Mouse (Mus musculus): Measurements from ENCODE around the gene Kcnq5.

Gene Kcnq5
- long read RNA-seq, experiment 1: 0 reads
- long read RNA-seq, experiment 2: 0 reads

DNA sequence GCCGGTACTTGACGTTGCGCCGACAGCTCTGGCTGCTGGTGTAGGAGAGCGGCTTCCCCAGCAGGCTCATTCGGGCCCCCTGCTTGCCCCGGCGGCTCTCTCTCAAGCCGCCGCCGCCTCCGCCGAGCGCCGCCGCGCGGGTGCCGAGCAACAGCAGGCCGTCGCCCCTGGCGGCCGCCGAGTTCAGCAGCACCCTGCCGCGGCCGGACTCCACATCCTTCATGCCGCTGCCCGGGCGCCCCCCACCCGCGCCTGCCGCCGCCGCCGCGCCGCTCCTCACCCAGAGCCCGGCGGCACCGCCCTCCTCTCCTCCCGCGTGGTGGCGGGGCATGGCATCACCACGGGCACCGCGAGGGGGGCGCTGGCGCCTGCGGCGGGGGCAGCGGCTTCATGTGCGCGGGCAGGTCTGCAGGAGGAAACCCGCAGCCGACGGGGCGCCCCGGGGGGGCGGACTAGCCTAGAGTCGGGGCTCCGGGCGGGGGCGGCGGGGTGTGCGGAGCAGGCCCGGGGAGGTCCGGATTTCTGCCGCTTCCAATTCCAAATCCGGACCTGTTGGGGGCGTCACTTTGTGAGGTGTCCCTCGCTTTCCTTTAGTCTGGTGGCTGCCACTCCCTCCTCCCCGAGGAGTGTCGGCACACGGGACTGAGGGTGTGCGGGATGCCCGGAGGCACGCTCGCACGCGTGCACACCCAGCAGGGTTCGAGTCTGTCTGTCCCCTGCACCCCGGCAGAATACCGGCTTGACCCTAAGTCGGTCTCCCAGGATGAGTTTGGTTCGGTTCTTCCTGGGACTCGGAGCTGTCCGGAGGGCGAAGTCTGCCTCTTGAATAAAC, at the start of gene Kcnq5:
TSS of gene Kcnq5 (minus strand) at position 692 of the 832 bp plus-strand sequence.
- intact Hi-C loops (cut with DNase I): no loop called here

DNA sequence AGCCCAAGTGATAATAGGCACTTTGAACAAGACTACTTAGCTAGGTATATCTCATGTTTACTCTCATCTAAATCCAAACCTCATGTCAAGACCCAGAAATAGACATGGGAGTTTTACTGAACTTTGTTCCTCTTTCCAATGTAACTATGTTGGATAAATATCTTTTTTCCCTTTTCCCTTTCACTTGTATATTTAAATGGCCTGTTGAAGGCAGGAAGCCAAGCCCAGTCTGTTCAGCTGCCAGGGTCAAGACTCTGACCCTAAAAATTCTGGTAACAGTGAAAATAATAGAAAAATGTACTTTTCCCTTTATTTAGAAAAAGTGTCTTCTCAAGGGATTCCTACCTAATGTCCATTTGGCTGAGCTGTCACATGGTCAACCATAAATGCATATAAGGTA, 18.0 kb upstream of the Kcnq5 start:
- intact Hi-C loops (cut with DNase I): no loop called here

DNA sequence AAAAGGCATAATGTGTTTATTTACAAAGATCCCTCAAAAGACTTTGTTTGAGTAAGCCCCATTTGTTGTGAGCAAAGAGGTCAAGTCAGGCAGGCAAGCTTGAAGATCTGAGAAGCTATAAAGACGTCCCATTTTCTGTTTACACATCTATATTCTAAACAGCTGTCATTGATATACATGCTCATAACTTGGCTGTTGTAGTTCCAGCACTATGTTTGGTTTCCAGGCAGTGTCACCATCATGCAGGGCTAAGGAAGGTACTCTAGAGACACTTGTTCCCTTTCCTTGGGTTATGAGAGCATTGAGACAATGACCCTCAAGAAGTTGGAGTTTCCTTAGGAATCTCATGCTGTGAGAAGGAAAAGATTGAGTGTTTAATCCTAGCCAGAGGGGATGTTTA, 17.6 kb upstream of the Kcnq5 start:
- intact Hi-C loops (cut with DNase I): no loop called here

DNA sequence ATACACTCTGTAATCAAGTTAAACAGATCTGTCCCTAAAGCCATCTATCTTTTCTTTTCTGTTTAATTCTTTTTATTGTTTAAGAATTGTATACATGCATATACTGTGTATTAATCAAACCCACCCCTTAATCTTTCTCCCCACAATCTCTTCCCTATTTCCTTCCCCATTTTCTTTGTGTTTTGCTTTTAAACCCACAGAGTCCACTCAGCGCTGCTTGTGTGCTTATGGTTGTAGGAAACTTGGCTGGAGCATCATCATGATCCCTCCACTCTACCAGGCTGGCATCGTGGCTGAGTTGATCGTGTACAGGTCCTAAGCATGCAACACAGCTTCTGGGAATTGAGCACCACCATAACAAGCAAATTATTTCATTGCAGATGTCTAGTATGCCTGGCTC, 12.3 kb upstream of the Kcnq5 start:
- intact Hi-C loops (cut with DNase I): no loop called here

DNA sequence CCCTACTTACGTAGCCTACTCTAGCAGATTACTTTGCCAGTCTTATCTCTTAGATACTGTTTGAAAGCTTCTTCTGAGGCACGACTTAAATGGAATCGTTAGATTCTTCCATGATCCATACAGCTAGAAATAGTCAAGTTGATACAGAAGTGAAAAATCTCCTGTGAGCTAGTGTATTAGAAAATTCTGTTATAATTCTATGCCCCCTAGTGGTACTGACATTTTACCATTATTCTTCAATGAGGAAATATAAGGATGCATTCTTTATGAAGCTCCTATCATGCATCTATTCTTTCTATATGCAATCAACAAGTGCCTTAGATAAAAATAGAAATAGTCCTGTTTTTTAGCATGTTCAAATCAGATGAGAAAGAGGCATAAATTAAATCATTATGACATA, 5.4 kb upstream of the Kcnq5 start:
- intact Hi-C loops (cut with DNase I): loop anchor here (5.0 kb wide), 2 partner anchors 510 to 555 kb away; no protein-coding TSS in a partner anchor

DNA sequence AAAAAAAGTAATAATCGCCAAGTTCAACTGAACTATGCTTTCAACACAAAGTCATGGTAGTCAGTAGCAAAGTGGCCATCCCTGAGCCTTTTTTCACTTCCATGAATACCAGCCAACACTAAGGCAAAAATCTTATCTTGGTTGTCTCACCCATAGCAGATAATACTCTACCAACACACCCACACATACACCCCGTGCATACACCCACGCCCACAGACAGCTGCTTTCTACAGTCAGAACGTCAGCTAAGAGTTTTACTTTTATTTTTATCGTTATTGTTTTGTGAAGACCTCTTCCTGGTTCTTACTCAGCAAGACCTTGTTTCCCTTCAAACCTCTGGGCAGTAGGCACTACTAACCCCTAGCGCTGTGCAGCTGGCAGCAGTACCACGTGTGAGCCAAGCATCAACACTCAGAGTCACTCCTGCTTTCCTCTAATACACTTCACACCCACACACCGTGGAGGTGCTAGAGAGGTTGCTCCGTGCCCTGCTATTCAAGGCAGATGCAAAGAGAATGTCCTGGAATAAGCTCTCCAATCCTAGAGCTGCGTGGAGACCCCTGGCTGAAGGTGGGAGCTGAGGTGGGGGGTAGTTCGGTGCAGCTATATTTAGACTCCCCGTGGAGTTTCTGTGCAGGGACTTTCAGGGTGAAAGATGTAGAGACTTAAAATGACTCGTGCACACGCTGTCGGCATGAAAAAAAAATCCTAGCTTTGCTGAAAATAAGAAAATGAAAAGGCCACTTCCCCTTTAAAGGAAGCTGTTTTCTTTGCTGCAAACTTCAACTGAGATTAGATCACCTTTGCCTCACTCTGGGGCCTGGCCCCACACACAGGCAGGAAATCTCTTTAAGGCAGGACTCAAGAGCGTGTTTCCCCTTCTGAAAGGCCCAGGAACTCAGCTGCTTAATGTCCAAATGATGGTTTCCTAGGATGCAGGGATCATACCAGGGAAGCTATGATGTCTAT, 1.4 kb upstream of the Kcnq5 start:
- intact Hi-C loops (cut with DNase I): no loop called here

DNA sequence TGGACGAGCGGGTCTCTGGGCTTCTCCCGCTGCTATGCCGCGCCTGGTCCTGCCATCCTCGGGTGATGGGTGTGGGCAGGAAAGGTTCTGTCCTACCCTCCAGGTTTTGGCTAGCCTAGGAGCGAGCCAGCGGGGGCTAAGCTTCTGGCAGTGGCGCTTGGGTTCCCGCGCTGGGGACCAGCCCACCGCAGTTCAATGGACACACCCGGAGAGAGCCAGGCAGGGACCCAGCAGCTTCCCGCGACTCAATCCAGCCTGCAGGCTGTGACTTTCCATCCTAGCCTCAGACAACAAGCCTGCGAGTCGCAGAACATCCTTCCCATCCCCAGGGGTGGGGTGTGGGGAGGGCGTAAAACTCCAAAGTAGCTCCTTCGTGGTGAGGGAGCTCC, 335 bp upstream of the Kcnq5 start:
- intact Hi-C loops (cut with DNase I): no loop called here

DNA sequence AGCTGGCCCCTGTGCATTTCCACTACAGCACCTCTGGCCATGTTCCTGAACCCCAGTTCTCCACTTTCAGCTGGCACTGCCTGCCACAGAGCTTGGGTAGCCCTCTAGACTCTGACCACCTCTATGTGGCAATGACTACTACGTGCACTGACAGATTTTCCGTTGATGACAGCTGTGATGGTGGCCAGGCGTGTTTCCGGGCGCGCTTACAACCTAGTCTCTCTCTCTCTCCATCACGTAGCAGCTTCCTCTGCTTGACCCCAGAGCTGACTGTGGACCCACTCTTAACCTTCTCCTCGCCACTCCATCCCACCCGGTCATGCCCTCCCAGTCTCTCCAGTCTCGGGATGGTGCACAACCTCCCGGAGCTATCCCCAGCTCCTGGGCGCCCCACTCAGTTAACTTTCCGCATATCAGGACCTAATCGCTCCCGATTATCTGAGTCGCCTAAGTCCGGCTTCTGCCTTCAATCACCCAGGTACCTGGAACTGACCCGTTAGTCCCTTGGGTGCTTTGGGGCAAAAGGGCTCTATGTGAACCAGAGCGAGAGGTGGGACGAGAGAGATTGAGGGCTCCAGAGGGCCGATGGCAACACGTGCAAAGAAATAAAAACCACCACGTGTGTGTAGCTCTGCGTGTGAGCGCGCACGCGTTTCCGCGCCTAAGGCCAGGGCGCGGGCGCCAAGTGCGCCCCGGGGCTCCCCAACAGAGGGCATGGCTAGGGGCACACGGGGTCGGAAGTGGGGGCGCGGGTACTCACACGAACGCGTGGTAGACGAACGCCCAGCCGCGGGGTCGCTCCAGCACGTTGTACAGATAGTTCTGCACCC, 1.1 kb downstream of the Kcnq5 start:
- intact Hi-C loops (cut with DNase I): no loop called here

DNA sequence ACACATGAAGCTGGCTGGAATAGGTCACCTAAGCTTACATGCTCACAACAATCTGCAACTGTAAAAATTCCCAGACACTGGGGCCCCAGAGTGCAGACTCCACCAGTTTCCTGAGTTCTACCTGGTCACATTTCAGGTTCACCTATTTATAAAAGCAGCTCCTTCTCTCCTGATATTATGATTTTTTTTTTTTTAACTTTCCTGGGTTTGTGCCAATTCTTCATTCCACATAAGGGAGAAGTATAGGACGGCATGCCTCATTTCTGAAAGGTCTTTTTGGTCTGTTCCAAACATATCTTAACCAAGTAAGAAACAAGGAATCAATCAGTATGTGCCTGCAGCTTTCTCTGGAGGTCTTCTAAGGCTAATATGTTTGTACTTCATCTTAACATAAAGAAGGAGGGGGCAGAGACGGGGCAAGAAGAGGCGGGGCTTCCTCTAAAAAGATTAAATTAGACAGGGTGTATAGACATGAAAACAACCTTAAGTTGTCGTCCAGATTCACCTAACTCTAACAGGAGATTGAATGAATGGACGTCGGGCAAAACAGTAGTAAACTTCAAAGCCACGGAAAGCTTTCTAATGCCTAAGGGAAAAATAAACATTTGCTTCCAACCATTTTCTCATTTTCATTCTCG, 2.0 kb downstream of the Kcnq5 start:
- intact Hi-C loops (cut with DNase I): no loop called here

DNA sequence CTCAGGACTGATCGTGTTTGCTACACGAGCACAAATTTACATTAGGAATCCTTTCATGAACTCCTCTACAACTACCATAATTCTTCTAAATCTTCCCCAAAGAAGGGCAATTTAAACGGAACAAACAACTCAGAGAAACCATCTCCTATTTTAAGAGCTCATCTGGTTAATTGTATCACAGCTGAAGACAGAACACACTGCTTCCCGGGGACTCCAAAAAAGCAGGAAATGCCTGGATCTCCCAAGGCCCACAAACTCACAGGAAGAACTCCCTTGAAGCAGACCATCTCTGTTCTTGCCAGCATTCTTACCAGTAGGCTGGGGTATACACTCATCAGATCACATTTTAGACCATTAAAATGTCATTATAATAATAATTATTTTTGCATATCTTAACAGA, 3.7 kb downstream of the Kcnq5 start:
- intact Hi-C loops (cut with DNase I): no loop called here

DNA sequence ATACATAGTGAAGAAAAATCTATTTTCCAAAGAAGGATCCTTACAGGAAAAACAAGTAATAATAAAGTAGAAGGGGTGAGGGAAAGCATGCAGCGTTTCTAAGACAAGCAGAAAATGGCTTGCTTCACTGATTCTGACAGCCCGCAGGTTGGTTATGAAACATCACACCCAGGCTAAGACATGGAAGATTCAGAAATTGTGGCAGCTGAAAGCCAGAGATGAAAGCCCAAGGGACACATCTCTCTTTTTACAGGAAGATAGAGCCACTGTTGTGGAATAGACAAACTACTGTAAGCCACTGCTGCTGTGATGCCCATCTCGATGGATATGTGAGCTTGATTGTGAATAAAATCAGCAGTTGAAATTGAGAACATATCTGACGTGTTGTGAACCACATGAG, 20.9 kb downstream of the Kcnq5 start:
- intact Hi-C loops (cut with DNase I): no loop called here

DNA sequence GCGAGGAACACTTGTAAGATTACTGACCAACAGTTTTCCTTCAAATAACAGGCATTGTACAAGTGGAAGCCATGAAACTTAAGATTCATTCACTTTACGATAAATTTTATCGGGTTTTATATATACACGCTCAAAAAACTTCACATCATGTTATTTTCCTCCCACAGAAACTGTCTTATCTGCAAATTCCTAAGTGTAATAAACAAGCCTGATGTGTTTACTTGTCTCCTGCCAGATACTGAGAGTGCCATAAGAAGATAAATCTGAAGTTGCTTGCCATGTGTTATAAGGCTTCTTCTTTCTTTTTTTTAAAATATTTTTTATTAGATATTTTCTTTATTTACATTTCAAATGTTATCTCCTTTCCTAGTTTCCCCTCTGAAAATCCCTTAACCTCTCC, 34.6 kb downstream of the Kcnq5 start:
- intact Hi-C loops (cut with DNase I): no loop called here

DNA sequence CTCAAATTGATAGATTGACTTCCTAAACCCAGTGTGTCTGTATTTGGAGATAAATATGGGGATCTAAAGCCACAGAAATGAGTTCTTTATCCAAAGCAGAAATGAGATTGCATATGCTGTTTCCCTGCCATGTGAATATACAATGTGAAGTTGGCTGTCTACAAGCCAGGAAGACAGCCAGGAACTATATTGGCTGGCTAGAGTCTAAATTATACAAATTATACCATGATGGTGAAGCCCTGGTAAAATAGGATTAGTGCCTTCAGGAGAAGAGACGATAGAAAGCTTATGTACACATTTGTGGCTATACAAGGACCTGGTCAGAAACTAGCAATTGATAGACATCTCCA, 38.5 kb downstream of the Kcnq5 start:
- intact Hi-C loops (cut with DNase I): no loop called here

DNA sequence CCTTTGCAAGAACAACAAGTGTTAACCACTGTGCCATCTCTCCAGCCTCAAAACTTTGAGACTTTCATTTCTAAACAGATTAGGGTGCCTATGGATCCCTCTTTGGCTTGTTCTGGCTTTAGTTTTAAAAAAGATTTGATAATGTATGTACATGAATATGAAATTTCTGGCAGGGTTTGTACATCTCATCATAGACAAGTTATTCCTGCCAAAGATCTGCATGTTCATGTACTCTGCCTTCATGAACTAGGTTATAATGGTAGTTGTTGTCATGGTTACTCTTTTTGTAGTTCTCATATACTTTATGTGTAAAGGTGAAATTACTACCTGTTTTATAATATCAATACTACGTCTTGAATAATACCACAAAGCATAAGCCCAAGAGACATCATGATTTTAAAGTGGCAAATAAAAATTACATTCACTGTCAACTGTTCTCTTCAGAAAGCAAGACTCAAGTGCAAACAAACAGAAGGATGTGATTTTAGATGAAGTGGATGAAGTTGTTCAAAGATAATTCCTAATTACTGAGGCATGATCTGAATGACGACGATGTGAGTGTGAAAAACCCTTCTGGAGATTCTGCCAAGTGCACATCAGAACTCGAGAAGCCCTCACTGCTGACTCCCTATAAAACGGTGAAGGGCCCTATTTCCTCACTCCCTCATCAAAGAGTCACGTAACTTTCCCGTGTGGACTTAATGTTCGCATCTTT, 39.0 kb downstream of the Kcnq5 start:
- intact Hi-C loops (cut with DNase I): no loop called here

DNA sequence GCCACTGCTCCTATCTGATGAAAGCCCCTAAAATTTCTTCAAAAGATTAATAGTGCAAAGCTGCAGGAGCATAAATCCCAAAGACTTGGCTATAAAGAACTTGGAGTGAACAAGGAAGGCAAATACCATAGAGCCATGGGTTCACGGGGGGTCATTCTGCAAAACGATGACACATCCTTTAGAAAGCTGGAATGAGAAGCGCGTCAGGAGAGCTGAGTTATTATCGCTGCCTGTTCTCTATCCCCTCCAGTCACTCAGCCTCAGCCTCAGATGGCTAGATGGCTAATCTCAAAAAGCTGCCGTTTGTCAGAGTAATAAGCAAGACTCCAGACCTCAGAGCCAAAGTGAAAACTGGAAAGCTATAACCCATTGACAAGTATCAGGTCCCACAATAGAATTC, 42.5 kb downstream of the Kcnq5 start:
- intact Hi-C loops (cut with DNase I): no loop called here

DNA sequence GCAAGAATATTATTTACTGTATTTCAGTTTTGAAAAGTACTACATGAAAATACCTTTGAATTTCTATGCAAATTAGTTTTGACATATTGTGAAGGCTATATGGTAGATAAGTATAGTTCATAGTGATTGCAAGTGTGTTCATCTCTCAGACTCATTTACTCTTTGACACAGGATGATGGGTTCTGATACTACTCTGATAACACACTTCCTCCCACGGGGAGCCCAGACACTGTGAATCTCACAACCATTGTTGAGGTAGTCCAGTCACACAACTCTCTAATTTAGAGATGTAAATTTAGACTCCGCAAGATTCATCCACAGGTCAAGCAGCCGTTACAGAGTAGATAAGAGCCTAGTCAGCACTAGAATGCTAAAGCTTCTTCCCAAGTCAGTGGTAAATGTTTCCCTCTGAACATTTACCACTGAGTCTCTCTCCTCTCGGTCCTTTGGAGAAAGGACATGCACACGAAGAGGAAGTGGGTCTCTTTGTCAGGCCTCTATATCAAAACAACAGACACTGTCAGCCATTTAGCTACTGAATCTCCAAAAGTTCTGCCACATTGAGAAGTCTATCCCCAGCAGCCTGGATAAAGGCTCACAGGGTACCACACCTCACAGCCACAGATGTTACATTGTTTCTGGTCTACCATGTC, 65.5 kb downstream of the Kcnq5 start:
- intact Hi-C loops (cut with DNase I): no loop called here

DNA sequence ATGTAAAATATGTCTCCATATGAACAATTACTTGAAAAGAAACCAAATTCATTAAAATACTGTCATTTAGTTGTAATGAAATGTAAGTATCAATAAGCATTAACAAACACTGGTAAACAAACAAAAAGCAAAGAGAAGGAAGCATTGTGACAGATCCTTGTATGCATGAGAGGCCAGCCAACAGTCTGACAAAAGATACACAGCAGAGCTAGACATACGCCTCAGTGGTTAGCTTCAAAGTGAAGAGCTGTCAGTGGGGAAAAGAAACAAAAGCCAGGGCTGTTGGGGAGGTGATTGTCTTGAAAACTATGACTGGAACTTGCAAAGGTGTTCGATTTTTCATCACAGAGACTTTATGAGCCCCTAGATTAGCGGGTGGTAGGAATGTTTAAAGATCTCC, 78.0 kb downstream of the Kcnq5 start:
- intact Hi-C loops (cut with DNase I): no loop called here

DNA sequence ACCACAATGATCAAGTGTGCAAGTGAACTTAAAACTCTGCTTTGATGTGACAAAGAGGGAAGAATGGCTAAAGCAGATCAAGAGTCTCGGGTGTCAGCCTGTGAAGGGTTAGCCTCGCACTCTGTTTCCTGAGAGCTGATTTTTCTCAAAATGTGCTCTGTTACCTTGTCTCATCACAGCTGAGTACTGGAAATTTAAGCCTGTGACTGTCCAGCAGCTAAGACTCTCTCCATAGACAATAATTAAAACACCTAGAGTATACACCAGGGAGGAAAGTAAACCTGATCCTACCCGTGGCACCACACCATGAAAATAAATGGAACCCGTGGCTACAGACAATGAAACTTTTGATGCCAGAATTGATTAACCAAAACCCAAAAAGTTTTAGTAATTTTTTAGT, 90.9 kb downstream of the Kcnq5 start:
- intact Hi-C loops (cut with DNase I): no loop called here

DNA sequence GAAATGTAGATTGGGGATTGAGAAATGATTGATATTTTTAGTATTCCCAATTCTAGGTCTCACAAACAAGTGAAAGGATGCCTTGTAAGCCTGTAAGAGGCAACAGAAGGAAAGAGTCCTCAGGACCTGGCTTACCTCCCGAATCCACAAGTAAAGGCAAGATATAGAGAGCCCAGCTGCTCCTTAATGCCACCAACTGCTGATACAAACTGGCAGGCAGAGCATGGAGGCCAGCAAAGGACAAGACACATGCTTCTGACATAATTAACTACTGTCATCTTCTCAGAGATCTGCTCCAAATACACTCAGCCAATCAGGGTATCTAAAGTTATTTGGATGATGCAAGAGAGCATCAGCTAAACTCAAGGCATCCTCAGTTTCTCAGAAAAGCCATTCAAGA, 93.3 kb downstream of the Kcnq5 start:
- intact Hi-C loops (cut with DNase I): no loop called here

DNA sequence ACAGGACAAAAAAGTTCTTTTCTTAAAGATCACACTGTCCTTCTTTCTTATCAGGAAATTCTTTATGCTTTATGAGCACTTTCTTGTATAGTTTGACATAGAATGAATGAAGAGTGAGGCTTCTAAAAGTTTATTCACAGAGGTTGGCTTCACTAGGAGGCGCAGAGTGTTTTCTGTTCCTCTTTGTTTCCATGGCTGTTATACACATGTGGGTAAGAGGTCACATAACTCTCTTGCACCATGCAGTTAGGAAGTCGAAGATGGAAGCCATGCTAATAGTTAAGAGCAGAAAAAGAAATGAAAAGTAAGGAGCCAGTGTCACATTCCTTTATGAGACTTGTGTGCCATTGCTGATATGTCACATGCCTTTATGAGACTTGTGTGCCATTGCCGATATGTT, 105.3 kb downstream of the Kcnq5 start:
- intact Hi-C loops (cut with DNase I): no loop called here
